Mouse (Mus musculus): ENCODE data around the gene Jmjd8. TPM values are rescaled to one million over a fixed set of nuclear protein-coding genes. Genes with fewer than 3 reads are reported as not detected.

The Jmjd8 gene
- polyA plus RNA-seq, 1 experiment from 2014 or later: 67.0 TPM

DNA sequence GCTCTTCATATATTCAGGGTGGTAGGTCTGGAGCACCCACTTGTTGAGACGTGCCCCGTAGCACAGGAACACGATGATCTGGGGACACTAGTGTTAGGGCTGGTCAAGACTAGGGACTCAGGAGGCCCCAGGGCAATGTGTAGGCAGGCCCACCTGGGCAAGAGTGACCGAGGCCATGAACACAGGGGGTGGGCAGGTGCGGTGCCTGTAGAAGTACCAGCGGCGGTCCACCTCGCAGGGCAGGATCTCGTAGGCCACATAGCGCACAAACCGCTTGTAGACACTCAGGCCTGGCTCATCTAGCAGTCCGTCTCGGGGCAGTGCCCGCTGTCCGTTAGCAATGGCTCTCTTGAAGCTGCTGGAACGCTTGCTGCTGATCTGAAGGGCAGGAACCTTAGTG lies 7.1 kb downstream of the Jmjd8 start:
- H3K27me3 ChIP-seq: no peaks in the 10 kb centered on the region
- H3K9me3 ChIP-seq: no peaks in the 10 kb centered on the region
- no peak for ATAC-seq (replicated peaks)
- peak overlapping the region; percentile 51; the same call in 1 of the 2 replicates for H3K4me3 ChIP-seq
- H3K4me2 ChIP-seq (replicated peaks): peak overlapping the region; percentile 81
- no peak overlapping the region for H3K9ac ChIP-seq (replicated peaks)
- 94% methylated on average over 16 of the region's 16 CpGs for WGBS
- peaks cover 67% of the 10 kb centered on the region for H3K4me1 ChIP-seq
- H3K27ac ChIP-seq (replicated peaks): peak overlapping the region; percentile 80; the same call in 1 of the 2 replicates
- peaks cover 30% of the 10 kb centered on the region for H3K36me3 ChIP-seq

GRCm38 (mm10) chr17:25836397-25837075 lies 7.9 kb downstream of the Jmjd8 start:
- peaks cover 59% of the 10 kb centered on the region for H3K4me1 ChIP-seq
- WGBS: 21% methylated on average over 23 of the region's 23 CpGs
- ATAC-seq (replicated peaks): no peak

GRCm38 (mm10) chr17:25837076-25837410 lies 8.4 kb downstream of the Jmjd8 start, which contains the start of gene Rhbdl1:
Gene Rhbdl1 (minus strand): TSS chr17:25837295.
- no peaks in the 10 kb centered on the region for H3K9me3 ChIP-seq
- H3K4me1 ChIP-seq: peaks cover 54% of the 10 kb centered on the region
- H3K9ac ChIP-seq (replicated peaks): peak within 1 kb of the TSS; percentile 75
- H3K4me3 ChIP-seq: peak within 1 kb of the TSS; percentile 51
- WGBS: under 1% methylated on average over 29 of the region's 29 CpGs
- peaks cover 33% of the 10 kb centered on the region for H3K36me3 ChIP-seq
- no peaks in the 10 kb centered on the region for H3K27me3 ChIP-seq
- peak within 1 kb of the TSS; percentile 81 for H3K4me2 ChIP-seq (replicated peaks)
- peak; percentile 29 for ATAC-seq (replicated peaks)
- peak within 1 kb of the TSS; percentile 80 for H3K27ac ChIP-seq (replicated peaks)

More at GRCm38 (mm10) chr17:25836397-25837075, 7.9 kb downstream of the Jmjd8 start:
- H3K9me3 ChIP-seq: no peaks in the 10 kb centered on the region
- H3K27me3 ChIP-seq: no peaks in the 10 kb centered on the region
- H3K4me2 ChIP-seq (replicated peaks): peak overlapping the region; percentile 81
- H3K27ac ChIP-seq (replicated peaks): peak overlapping the region; percentile 80
- H3K9ac ChIP-seq (replicated peaks): peak overlapping the region; percentile 75
- peak overlapping the region; percentile 51 for H3K4me3 ChIP-seq
- peaks cover 30% of the 10 kb centered on the region for H3K36me3 ChIP-seq

- Histone ChIP-seq H3K4me1 (peaks cover 52% of the 10 kb centered on the region), H3K27ac (replicated peaks) (peak overlapping the region; percentile 80), H3K4me2 (replicated peaks) (peak overlapping the region; percentile 81; the same call in 1 of the 2 replicates), H3K9me3 (no peaks in the 10 kb centered on the region), H3K36me3 (peaks cover 34% of the 10 kb centered on the region), H3K9ac (replicated peaks) (peak overlapping the region; percentile 75; the same call in 1 of the 2 replicates), H3K4me3 (peak overlapping the region; percentile 51; the same call in 1 of the 2 replicates), H3K27me3 (no peaks in the 10 kb centered on the region)
- no peak for ATAC-seq (replicated peaks)
- WGBS: 12% methylated on average over 3 of the region's 3 CpGs
Measured at GRCm38 (mm10) chr17:25837533-25837932, 8.9 kb downstream of the Jmjd8 start.

GRCm38 (mm10) chr17:25838904-25839303 lies 10.2 kb downstream of the Jmjd8 start:
- Histone ChIP-seq H3K4me2 (replicated peaks) (no peak overlapping the region), H3K4me1 (peaks cover 56% of the 10 kb centered on the region), H3K36me3 (peaks cover 34% of the 10 kb centered on the region), H3K27me3 (no peaks in the 10 kb centered on the region), H3K9ac (replicated peaks) (no peak overlapping the region), H3K4me3 (no peak overlapping the region), H3K9me3 (no peaks in the 10 kb centered on the region), H3K27ac (replicated peaks) (no peak overlapping the region)
- WGBS: 88% methylated on average over 4 of the region's 4 CpGs
- no peak for ATAC-seq (replicated peaks)

GRCm38 (mm10) chr17:25839455-25840235 lies 11.0 kb downstream of the Jmjd8 start:
- Histone ChIP-seq H3K4me1 (peaks cover 51% of the 10 kb centered on the region), H3K4me3 (no peak overlapping the region), H3K27ac (replicated peaks) (no peak overlapping the region), H3K27me3 (no peaks in the 10 kb centered on the region), H3K36me3 (peaks cover 34% of the 10 kb centered on the region), H3K9ac (replicated peaks) (no peak overlapping the region), H3K4me2 (replicated peaks) (no peak overlapping the region), H3K9me3 (no peaks in the 10 kb centered on the region)
- ATAC-seq (replicated peaks): no peak
- WGBS: 87% methylated on average over 14 of the region's 14 CpGs

DNA sequence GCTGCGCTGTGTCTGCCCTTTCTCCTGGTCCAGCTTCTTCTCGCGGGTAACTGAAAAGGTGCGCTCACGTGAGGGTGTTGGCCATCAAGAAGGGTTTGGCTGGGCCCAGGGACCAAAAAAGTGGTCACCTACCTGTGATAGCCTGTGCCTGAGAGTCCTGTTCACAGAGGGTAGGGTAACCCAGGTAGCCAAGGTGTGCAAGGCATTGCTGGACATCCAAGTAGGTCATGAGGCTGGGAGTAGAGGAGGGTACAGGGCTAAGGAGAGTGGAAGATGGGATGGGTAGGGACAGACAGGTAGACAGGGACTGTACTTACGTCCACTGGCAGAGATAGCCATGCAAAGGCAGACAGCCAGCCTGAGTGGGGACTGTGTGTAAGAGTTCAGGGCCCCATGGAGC lies 11.9 kb downstream of the Jmjd8 start:
- no peak overlapping the region for H3K4me2 ChIP-seq (replicated peaks)
- no peaks in the 10 kb centered on the region for H3K9me3 ChIP-seq
- no peak overlapping the region for H3K4me3 ChIP-seq
- no peaks in the 10 kb centered on the region for H3K27me3 ChIP-seq
- H3K36me3 ChIP-seq: peaks cover 34% of the 10 kb centered on the region
- ATAC-seq (replicated peaks): no peak
- H3K9ac ChIP-seq (replicated peaks): no peak overlapping the region
- peaks cover 48% of the 10 kb centered on the region for H3K4me1 ChIP-seq
- WGBS: 98% methylated on average over 6 of the region's 6 CpGs
- no peak overlapping the region for H3K27ac ChIP-seq (replicated peaks)

GRCm38 (mm10) chr17:25841117-25841880 lies 12.6 kb downstream of the Jmjd8 start, which contains the start of gene Gm20683:
Gene Gm20683 (minus strand): TSS chr17:25841763.
- H3K27me3 ChIP-seq: no peaks in the 10 kb centered on the region
- no peak within 1 kb of the TSS for H3K9ac ChIP-seq (replicated peaks)
- ATAC-seq (replicated peaks): no peak
- H3K4me2 ChIP-seq (replicated peaks): no peak within 1 kb of the TSS
- H3K9me3 ChIP-seq: no peaks in the 10 kb centered on the region
- H3K4me3 ChIP-seq: no peak within 1 kb of the TSS
- 94% methylated on average over 22 of the region's 22 CpGs for WGBS
- peaks cover 40% of the 10 kb centered on the region for H3K4me1 ChIP-seq
- peaks cover 34% of the 10 kb centered on the region for H3K36me3 ChIP-seq
- no peak within 1 kb of the TSS for H3K27ac ChIP-seq (replicated peaks)

- Histone ChIP-seq H3K4me2 (replicated peaks) (no peak overlapping the region), H3K36me3 (peaks cover 34% of the 10 kb centered on the region), H3K9me3 (no peaks in the 10 kb centered on the region), H3K4me1 (peaks cover 28% of the 10 kb centered on the region), H3K4me3 (no peak overlapping the region), H3K27me3 (no peaks in the 10 kb centered on the region), H3K27ac (replicated peaks) (no peak overlapping the region), H3K9ac (replicated peaks) (no peak overlapping the region)
- no peak for ATAC-seq (replicated peaks)
- 78% methylated on average over 3 of the region's 3 CpGs for WGBS
Measured at GRCm38 (mm10) chr17:25842509-25842908, 13.8 kb downstream of the Jmjd8 start.

- H3K27ac ChIP-seq (replicated peaks): no peak overlapping the region
- no peaks in the 10 kb centered on the region for H3K9me3 ChIP-seq
- peaks cover 22% of the 10 kb centered on the region for H3K4me1 ChIP-seq
- H3K4me2 ChIP-seq (replicated peaks): peak overlapping the region; percentile 93
- 96% methylated on average over 4 of the region's 4 CpGs for WGBS
- no peak for ATAC-seq (replicated peaks)
- H3K4me3 ChIP-seq: peak overlapping the region; percentile 84
- H3K9ac ChIP-seq (replicated peaks): peak overlapping the region; percentile 78
- H3K27me3 ChIP-seq: no peaks in the 10 kb centered on the region
- H3K36me3 ChIP-seq: peaks cover 34% of the 10 kb centered on the region
Measured at GRCm38 (mm10) chr17:25843122-25843521, 14.5 kb downstream of the Jmjd8 start.

DNA sequence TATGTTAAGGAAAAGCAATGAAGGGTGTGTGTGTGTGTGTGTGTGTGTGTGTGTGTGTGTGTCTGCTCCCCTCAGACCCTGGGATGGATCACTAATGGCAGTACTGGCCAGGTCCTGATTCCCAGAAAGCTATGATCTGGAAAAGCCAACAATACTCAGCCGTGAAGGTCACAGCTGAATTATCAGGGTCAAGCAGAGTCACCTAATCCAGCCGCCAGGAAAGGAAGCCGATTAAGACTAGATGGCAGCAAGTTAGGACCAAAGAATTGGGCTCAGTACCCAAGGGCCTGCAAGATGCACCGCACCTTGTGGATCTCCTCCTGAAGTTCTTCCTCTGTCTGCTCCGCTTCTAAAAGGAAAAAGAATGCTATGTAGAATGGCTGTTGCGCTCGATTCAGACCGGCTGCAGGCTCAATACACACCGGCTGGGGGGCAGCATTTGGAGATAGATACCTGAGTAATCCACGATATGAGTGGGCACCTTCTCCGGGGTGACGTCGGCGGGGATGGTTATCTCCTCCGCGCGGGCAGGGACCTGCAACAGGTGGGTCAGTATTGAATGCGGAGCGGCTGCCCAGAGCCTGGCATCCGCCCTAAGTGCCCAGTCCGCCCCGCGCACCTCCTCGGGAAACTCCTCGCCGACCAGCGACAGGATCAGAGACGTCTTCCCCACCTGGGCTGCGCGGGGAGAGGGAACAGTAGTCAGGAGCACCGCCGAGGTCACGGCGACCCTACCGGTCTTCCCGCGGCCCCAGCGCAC lies 15.1 kb downstream of the Jmjd8 start:
- H3K4me2 ChIP-seq (replicated peaks): peak overlapping the region; percentile 93
- peak overlapping the region; percentile 73 for H3K27ac ChIP-seq (replicated peaks)
- peak; percentile 33 for ATAC-seq (replicated peaks)
- H3K4me3 ChIP-seq: peak overlapping the region; percentile 84
- peaks cover 33% of the 10 kb centered on the region for H3K36me3 ChIP-seq
- H3K27me3 ChIP-seq: no peaks in the 10 kb centered on the region
- H3K9me3 ChIP-seq: no peaks in the 10 kb centered on the region
- H3K9ac ChIP-seq (replicated peaks): peak overlapping the region; percentile 78
- peaks cover 19% of the 10 kb centered on the region for H3K4me1 ChIP-seq
- 3% methylated on average over 38 of the region's 38 CpGs for WGBS

Data from forebrain, embryonic 15.5 days (tissue).